Mouse (Mus musculus): ENCODE data around the gene Setd1b.

- TF ChIP-seq CTCF (IDR thresholded peaks at IDR 0.05; ENCODE audit: control insufficient read depth, insufficient read depth, insufficient replicate concordance, low read depth, low read length) (no peak), POLR2A (IDR thresholded peaks at IDR 0.05; ENCODE audit: control insufficient read depth, low read depth, low read length) (0 out of 2 replicates have a peak, but pooled peaks have one; percentile 28)
Measured at GRCm38 (mm10) chr5:123137044-123137909, 4.7 kb upstream of the Setd1b start.
